Mouse (Mus musculus) midbrain, embryonic 16.5 days (tissue): ENCODE data around the gene Il27ra. TPM values are rescaled to one million over a fixed set of nuclear protein-coding genes. Genes with fewer than 3 reads are reported as not detected.

ENCODE experiments used
- ATAC-seq: fragments of 200-750 bp; cut with Nextera tagmentation; 2 replicates; pipeline ENCODE4 v1.8.0; 2017; ENCODE audit warnings: moderate TSS enrichment
- H3K27ac ChIP-seq: fragments of 300-500 bp; sonication (generic); 2 replicates; pipeline ENCODE4 v1.5.1; 2014; ENCODE audit warnings: mild to moderate bottlenecking, low read length, mixed read lengths
- H3K27me3 ChIP-seq: fragments of 300-500 bp; sonication (generic); 2 replicates; pipeline ENCODE4 v1.6.1; 2014; ENCODE audit warnings: low read depth, low read length, mixed read lengths; ENCODE audit not compliant: control insufficient read depth, insufficient read depth
- H3K36me3 ChIP-seq: fragments of 300-500 bp; sonication (generic); 2 replicates; pipeline ENCODE4 v1.6.1; 2014; ENCODE audit warnings: mild to moderate bottlenecking, low read length, moderate library complexity, mixed read lengths; ENCODE audit not compliant: control insufficient read depth, insufficient read depth
- H3K4me1 ChIP-seq: fragments of 300-500 bp; sonication (generic); 2 replicates; pipeline ENCODE4 v1.6.1; 2014; ENCODE audit warnings: mild to moderate bottlenecking, low read length, mixed read lengths; ENCODE audit not compliant: control insufficient read depth, insufficient read depth
- H3K4me2 ChIP-seq: fragments of 300-500 bp; sonication (generic); 2 replicates; pipeline ENCODE4 v1.6.1; 2014; ENCODE audit warnings: mild to moderate bottlenecking, low read length, mixed read lengths
- H3K4me3 ChIP-seq: fragments of 300-500 bp; sonication (generic); 2 replicates; pipeline ENCODE4 v1.5.1; 2014; ENCODE audit warnings: low read depth, mild to moderate bottlenecking, low read length, moderate library complexity, mixed read lengths
- H3K9ac ChIP-seq: fragments of 300-500 bp; sonication (generic); 2 replicates; pipeline ENCODE4 v1.6.1; 2014; ENCODE audit warnings: low read depth, low read length, mixed read lengths
- H3K9me3 ChIP-seq: fragments of 300-500 bp; sonication (generic); replicated peaks from 2 replicates; pipeline ENCODE4 v1.6.1; 2014; ENCODE audit warnings: mild to moderate bottlenecking, low read length, mixed read lengths; ENCODE audit not compliant: control insufficient read depth, poor library complexity, severe bottlenecking
- WGBS: fragments of 180-500 bp; shearing (Covaris S2); extraction: QIAGEN DNeasy Blood & Tissue Kit; methylation state at CpG from one replicate; pipeline ENCODE4 v1.1.7; 2014; 5-methylcytosine and 5-hydroxymethylcytosine counted together
- polyA plus RNA-seq: library from polyadenylated mRNA; unstranded; fragments of >200 nt; fragmentation: Nextera tagmentation; extraction: Ambion mirVana; gene quantifications from 2 replicates; pipeline ENCODE4 v1.2.1, GENCODE M21; 2015

Il27ra gene
- polyA plus RNA-seq, 1 experiment from 2014 or later: 0.26 TPM

DNA sequence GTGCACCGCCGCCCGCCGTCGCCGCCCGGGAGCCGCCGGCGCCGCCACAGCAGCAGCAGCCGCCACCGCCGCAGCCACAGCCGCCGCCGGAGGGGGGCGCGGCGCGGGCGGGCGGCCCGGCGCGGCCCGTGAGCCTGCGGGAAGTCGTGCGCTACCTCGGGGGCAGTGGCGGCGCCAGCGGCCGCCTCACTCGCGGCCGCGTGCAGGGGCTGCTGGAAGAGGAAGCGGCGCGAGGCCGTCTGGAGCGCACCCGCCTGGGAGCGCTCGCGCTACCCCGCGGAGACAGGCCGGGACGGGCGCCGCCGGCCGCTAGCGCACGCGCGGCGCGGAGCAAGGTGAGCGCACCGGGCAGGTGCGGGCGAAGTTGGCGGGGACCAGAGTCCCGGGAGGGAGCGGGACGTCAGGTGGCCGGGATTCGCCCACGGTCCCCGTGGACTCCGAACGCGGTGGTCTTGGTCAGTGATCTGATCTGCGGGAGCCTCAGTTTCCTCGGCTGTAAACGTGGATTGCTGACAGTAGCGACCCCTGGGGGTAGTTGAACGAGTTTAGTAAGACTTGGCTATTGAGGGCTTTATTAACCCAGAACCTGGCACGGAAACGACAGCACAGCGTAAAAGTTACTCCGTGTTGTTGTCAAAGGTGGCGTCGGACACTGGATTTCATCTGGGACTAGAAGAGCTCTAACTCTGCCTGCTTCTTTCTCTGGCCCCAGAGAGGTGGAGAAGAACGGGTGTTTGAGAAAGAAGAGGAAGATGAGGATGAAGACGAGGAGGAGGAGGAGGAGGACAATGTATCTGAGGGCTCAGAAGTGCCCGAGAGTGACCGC is 43.9 kb downstream of the Il27ra start:
- Histone ChIP-seq H3K27ac (peak overlapping the region; percentile 79), H3K4me1 (peaks cover 19% of the 10 kb centered on the region), H3K36me3 (0 out of 2 replicates have a peak, but pooled peaks cover 3% of the 10 kb centered on the region), H3K4me2 (peak overlapping the region; percentile 89), H3K9ac (peak overlapping the region; percentile 80), H3K4me3 (peak overlapping the region; percentile 77), H3K27me3 (peaks cover 12% of the 10 kb centered on the region; the same call in 1 of the 2 replicates), H3K9me3 (no peaks in the 10 kb centered on the region)
- ATAC-seq: peak; percentile 8; the same call in 1 of the 2 replicates
- WGBS: 1% methylated on average over 57 of the region's 92 CpGs

- peak within 1 kb of the TSS; percentile 80 for H3K9ac ChIP-seq
- peaks cover 12% of the 10 kb centered on the region; the same call in 1 of the 2 replicates for H3K27me3 ChIP-seq
- 0 out of 2 replicates have a peak, but pooled peaks have one; percentile 7 for ATAC-seq
- peak within 1 kb of the TSS; percentile 89 for H3K4me2 ChIP-seq
- H3K4me1 ChIP-seq: peaks cover 16% of the 10 kb centered on the region
- no peaks in the 10 kb centered on the region for H3K9me3 ChIP-seq
- H3K4me3 ChIP-seq: peak within 1 kb of the TSS; percentile 77
- peak within 1 kb of the TSS; percentile 91 for H3K27ac ChIP-seq
- 0% methylated on average over 39 of the region's 112 CpGs for WGBS
- 0 out of 2 replicates have a peak, but pooled peaks cover 3% of the 10 kb centered on the region for H3K36me3 ChIP-seq
Observed at GRCm38 (mm10) chr8:83997511-83998141, 44.8 kb downstream of the Il27ra start, which contains the start of gene Samd1. Gene Samd1 (plus strand): TSS chr8:83997672.

DNA sequence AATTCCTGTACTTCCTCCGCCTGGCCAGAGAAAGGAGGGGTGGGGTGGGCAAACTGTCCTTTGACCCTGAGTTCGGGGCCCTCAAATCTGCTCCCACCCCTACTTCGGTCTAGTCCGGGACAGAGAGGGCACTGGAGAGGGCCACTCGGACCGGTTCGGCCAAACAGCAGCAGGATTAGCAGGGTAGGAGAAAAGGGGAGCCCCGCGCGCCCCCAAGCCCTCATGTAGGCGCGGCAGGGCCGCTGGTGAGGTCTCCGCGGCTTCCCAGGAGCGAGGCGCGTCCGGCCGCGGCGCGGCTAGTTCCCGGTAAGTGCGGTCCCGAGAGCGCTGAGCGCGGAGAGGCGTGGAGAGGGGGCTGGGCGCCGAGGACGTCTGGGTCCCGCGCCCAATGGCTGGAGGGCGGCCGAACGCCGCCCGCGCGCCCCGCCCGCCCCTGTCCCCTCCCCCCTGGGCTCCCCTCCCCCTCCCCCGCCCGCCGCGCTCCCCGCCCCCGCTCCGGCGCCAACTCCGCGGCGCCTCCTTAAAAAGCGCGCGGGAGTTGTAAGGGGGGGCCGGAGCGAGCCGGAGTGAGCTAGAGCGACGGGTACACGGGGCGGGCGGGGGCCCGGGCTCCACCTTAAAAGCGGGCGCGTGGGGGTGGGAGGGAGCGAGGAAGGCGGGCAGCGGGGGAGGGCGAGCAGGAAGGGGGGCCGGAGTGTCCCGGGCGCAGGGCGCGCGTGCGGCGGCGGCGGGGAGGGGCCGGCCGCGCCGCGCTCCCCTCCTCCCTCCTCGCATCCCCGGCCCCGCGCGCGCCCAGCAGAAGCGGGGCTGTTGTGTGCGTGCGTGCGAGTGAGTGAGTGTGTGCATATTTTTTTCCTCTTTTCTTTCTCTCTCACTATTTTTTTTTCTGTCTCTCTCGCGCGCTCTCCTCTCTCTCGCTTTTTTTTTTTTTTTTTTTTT is 45.6 kb downstream of the Il27ra start:
- H3K4me1 ChIP-seq: peaks cover 16% of the 10 kb centered on the region
- peaks cover 12% of the 10 kb centered on the region; the same call in 1 of the 2 replicates for H3K27me3 ChIP-seq
- peak overlapping the region; percentile 80 for H3K9ac ChIP-seq
- 0% methylated on average over 45 of the region's 103 CpGs for WGBS
- H3K9me3 ChIP-seq: no peaks in the 10 kb centered on the region
- ATAC-seq: peak; percentile 59
- H3K36me3 ChIP-seq: peaks cover 3% of the 10 kb centered on the region; the same call in 1 of the 2 replicates
- peak overlapping the region; percentile 84 for H3K4me2 ChIP-seq
- H3K27ac ChIP-seq: peak overlapping the region; percentile 91
- peak overlapping the region; percentile 77 for H3K4me3 ChIP-seq

GRCm38 (mm10) chr8:83995973-83996372 is 46.4 kb downstream of the Il27ra start:
- H3K4me1 ChIP-seq: peaks cover 16% of the 10 kb centered on the region

GRCm38 (mm10) chr8:83994030-83994429 is 48.4 kb downstream of the Il27ra start:
- Histone ChIP-seq H3K4me1 (peaks cover 11% of the 10 kb centered on the region), H3K9ac (no peak overlapping the region), H3K27ac (no peak overlapping the region), H3K4me2 (no peak overlapping the region), H3K4me3 (no peak overlapping the region), H3K27me3 (no peaks in the 10 kb centered on the region), H3K9me3 (no peaks in the 10 kb centered on the region), H3K36me3 (peaks cover 15% of the 10 kb centered on the region; the same call in 1 of the 2 replicates)
- ATAC-seq: no peak
- WGBS: 91% methylated on average over 3 of the region's 3 CpGs

More at GRCm38 (mm10) chr8:83995973-83996372, 46.4 kb downstream of the Il27ra start:
- peak; percentile 30 for ATAC-seq
- no peak overlapping the region for H3K27ac ChIP-seq
- no peak overlapping the region for H3K9ac ChIP-seq
- no peak overlapping the region for H3K4me3 ChIP-seq
- no peaks in the 10 kb centered on the region for H3K9me3 ChIP-seq
- WGBS: 10% methylated on average over 12 of the region's 12 CpGs
- peaks cover 8% of the 10 kb centered on the region; the same call in 1 of the 2 replicates for H3K36me3 ChIP-seq
- peaks cover 4% of the 10 kb centered on the region; the same call in 1 of the 2 replicates for H3K27me3 ChIP-seq
- peak overlapping the region; percentile 84; the same call in 1 of the 2 replicates for H3K4me2 ChIP-seq

- Histone ChIP-seq H3K27me3 (no peaks in the 10 kb centered on the region), H3K27ac (no peak overlapping the region), H3K9ac (no peak overlapping the region), H3K9me3 (no peaks in the 10 kb centered on the region), H3K36me3 (peaks cover 25% of the 10 kb centered on the region), H3K4me1 (peaks cover 7% of the 10 kb centered on the region; the same call in 1 of the 2 replicates), H3K4me3 (no peak overlapping the region), H3K4me2 (no peak overlapping the region)
- 89% methylated on average over 2 of the region's 2 CpGs for WGBS
- no peak for ATAC-seq
Observed at GRCm38 (mm10) chr8:83992488-83992887, 49.9 kb downstream of the Il27ra start.

- 95% methylated on average over 14 of the region's 14 CpGs for WGBS
- no peaks in the 10 kb centered on the region for H3K4me1 ChIP-seq
- no peak overlapping the region for H3K4me3 ChIP-seq
- H3K4me2 ChIP-seq: no peak overlapping the region
- no peak overlapping the region for H3K27ac ChIP-seq
- H3K9ac ChIP-seq: no peak overlapping the region
- no peaks in the 10 kb centered on the region for H3K9me3 ChIP-seq
- H3K36me3 ChIP-seq: peaks cover 42% of the 10 kb centered on the region
- ATAC-seq: no peak
- H3K27me3 ChIP-seq: no peaks in the 10 kb centered on the region
Observed at GRCm38 (mm10) chr8:83990170-83990569, 52.2 kb downstream of the Il27ra start.

- H3K9ac ChIP-seq: no peak overlapping the region
- H3K36me3 ChIP-seq: peaks cover 49% of the 10 kb centered on the region
Observed at GRCm38 (mm10) chr8:83989243-83989642, 53.1 kb downstream of the Il27ra start.

More at GRCm38 (mm10) chr8:83989243-83989642, 53.1 kb downstream of the Il27ra start:
- no peak for ATAC-seq
- no peaks in the 10 kb centered on the region for H3K27me3 ChIP-seq
- H3K4me1 ChIP-seq: no peaks in the 10 kb centered on the region
- no peaks in the 10 kb centered on the region for H3K9me3 ChIP-seq
- no peak overlapping the region for H3K4me2 ChIP-seq
- H3K4me3 ChIP-seq: no peak overlapping the region
- 89% methylated on average over 7 of the region's 7 CpGs for WGBS
- no peak overlapping the region for H3K27ac ChIP-seq
